Mouse (Mus musculus) MEL (cell line): ENCODE measurements around the gene Chsy1. TPM values are rescaled to one million over a fixed set of nuclear protein-coding genes. Genes with fewer than 3 reads are reported as not detected.

Source experiments
- DNase-seq: peaks from one replicate; pipeline ENCODE4 v3.0.0; 2011; ENCODE audit warnings: low read depth, low spot score
- H3K27ac ChIP-seq: 2 replicates; pipeline ENCODE4 v1.5.1; 2012; ENCODE audit warnings: low read depth, mild to moderate bottlenecking, control low read depth, low read length, moderate library complexity; ENCODE audit not compliant: control insufficient read depth
- H3K27me3 ChIP-seq, 2 experiments: fragments of 150-350 bp in 1 of 2; sonication (generic) in 1 of 2; 2 replicates each; pipeline ENCODE4 v1.6.1; 2012; ENCODE audit warnings: low read length in 2 of 2, mild to moderate bottlenecking in 2 of 2, improper control_type of control experiment in 1 of 2, moderate library complexity in 1 of 2; ENCODE audit not compliant: insufficient read depth in 2 of 2, control insufficient read depth in 1 of 2
- H3K36me3 ChIP-seq, 2 experiments: 2 replicates each; pipeline ENCODE4 v1.6.1; 2012 to 2014; ENCODE audit warnings: low read length in 2 of 2, improper control_type of control experiment in 1 of 2, inconsistent platforms in 1 of 2, mild to moderate bottlenecking in 1 of 2; ENCODE audit not compliant: insufficient read depth in 2 of 2, control insufficient read depth in 1 of 2
- H3K4me1 ChIP-seq, 2 experiments: fragments of 150-350 bp in 1 of 2; sonication (generic) in 1 of 2; 2 replicates each; pipeline ENCODE4 v1.6.1; 2012; ENCODE audit warnings: low read length in 2 of 2, improper control_type of control experiment in 1 of 2, mild to moderate bottlenecking in 1 of 2; ENCODE audit not compliant: insufficient read depth in 2 of 2, control insufficient read depth in 1 of 2
- H3K4me3 ChIP-seq, 2 experiments: fragments of 150-350 bp in 1 of 2; sonication (generic) in 1 of 2; 2 replicates each; pipeline ENCODE4 v1.5.1; 2012; ENCODE audit warnings: low read depth in 2 of 2, low read length in 2 of 2, mild to moderate bottlenecking in 2 of 2, moderate library complexity in 2 of 2, control low read depth in 1 of 2, improper control_type of control experiment in 1 of 2; ENCODE audit not compliant: control insufficient read depth in 1 of 2, insufficient read depth in 1 of 2
- H3K79me2 ChIP-seq: 2 replicates; pipeline ENCODE4 v1.6.1; 2012; ENCODE audit warnings: mild to moderate bottlenecking, low read length, moderate library complexity; ENCODE audit not compliant: control insufficient read depth, poor library complexity, insufficient read depth
- H3K9ac ChIP-seq: 2 replicates; pipeline ENCODE4 v1.6.1; 2012; ENCODE audit warnings: low read depth, mild to moderate bottlenecking, control low read depth, low read length, moderate library complexity; ENCODE audit not compliant: control insufficient read depth, poor library complexity, severe bottlenecking
- H3K9me3 ChIP-seq: fragments of 150-350 bp; sonication (generic); replicated peaks from 2 replicates; pipeline ENCODE4 v1.6.1; 2012; ENCODE audit warnings: mild to moderate bottlenecking, low read length, improper control_type of control experiment, moderate library complexity; ENCODE audit not compliant: insufficient read depth
- MAZ ChIP-seq: IDR thresholded peaks from 2 replicates; pipeline ENCODE4 v1.6.1; 2012; ENCODE audit warnings: low read depth, mild to moderate bottlenecking, inconsistent platforms, low read length, improper control_type of control experiment
- polyA plus RNA-seq, 2 experiments: library from polyadenylated mRNA; stranded (reverse) in 1 of 2; unstranded in 1 of 2; fragments of >175 nt in 1 of 2; fragments of >200 nt in 1 of 2; gene quantifications; 2 replicates each; pipeline versions ENCODE4 v1.2.1 to v1.2.4; 2012; ENCODE audit warnings: low replicate concordance in 2 of 2, low read depth in 1 of 2; ENCODE audit not compliant: insufficient read length in 2 of 2, insufficient read depth in 1 of 2, missing spikeins in 1 of 2
- total RNA-seq: library from RNA; depleted of rRNA; stranded (reverse); fragments of 300-350 nt; gene quantifications from 2 replicates; pipeline ENCODE4 v1.2.3, GENCODE M21; 2012; rRNA removed

Chsy1 gene
- total and polyA plus RNA-seq, 3 experiments = 8.5 to 10.3 TPM; not detected in 1

GRCm38 (mm10) chr7:66222621-66223091 is 113.3 kb downstream of the Chsy1 start:
- Histone ChIP-seq H3K79me2 (no peaks in the 10 kb centered on the region), H3K27ac (no peak overlapping the region), H3K36me3 (peaks cover 0 to 14% of the 10 kb centered on the region in 2 experiments; a peak in 2 of 4 replicates)
- DNase-seq = no peak
- TF ChIP-seq MAZ = no peak
- TF ChIP-seq, all 39 proteins: peak for 0
- H3K9ac ChIP-seq = no peak overlapping the region
- no peaks in the 10 kb centered on the region for H3K27me3 ChIP-seq
- H3K4me1 ChIP-seq = peaks cover 11 to 38% of the 10 kb centered on the region in 2 experiments
- H3K9me3 ChIP-seq = no peaks in the 10 kb centered on the region
- no peak overlapping the region for H3K4me3 ChIP-seq

Other genes with a start within 250 kb of the Chsy1 start
- gene Pcsk6, start 247.8 kb upstream of the Chsy1 start, total RNA-seq = not detected in 2 replicates
- under 1 TPM in 1 of 2 experiments, not detected in 1; 0.01 TPM for gene Pcsk6, start 247.8 kb upstream of the Chsy1 start, polyA plus RNA-seq
- gene Gm45213, start 65.9 kb upstream of the Chsy1 start, total RNA-seq = not detected in 2 replicates
- not detected for gene Gm45213, start 65.9 kb upstream of the Chsy1 start, polyA plus RNA-seq
- gene Snrpa1, start 50.5 kb upstream of the Chsy1 start, total RNA-seq = 188 and 227 TPM in 2 replicates
- 100 to 1,000 TPM; 260 to 318 TPM for gene Snrpa1, start 50.5 kb upstream of the Chsy1 start, polyA plus RNA-seq
- 91.8 and 103 TPM in 2 replicates for gene Selenos, start 29.9 kb upstream of the Chsy1 start, total RNA-seq
- gene Selenos, start 29.9 kb upstream of the Chsy1 start, polyA plus RNA-seq = 10 to 100 TPM in 1 of 2 experiments, not detected in 1; 79.9 TPM